Mouse (Mus musculus): ENCODE results near the gene Mrgprh. TPM values are rescaled to one million over a fixed set of nuclear protein-coding genes. Genes with fewer than 3 reads are reported as not detected.
"Not testable (repeated sequence)": the region's sequence is repeated elsewhere in the genome, so short reads cannot be mapped to it uniquely, and the experiment has no call there.

Mrgprh gene
- polyA plus RNA-seq, 1 experiment from 2014 or later, result not detected

- H3K27me3 ChIP-seq (replicated peaks; ENCODE audit: control insufficient read depth, insufficient read depth, low read length), result no peaks in the 10 kb centered on the region
- H3K4me3 ChIP-seq (ENCODE audit: low read length), result no peak overlapping the region
- 45% methylated on average over 6 of the region's 6 CpGs for WGBS
- H3K36me3 ChIP-seq (ENCODE audit: control insufficient read depth, insufficient read depth, low read length), result no peaks in the 10 kb centered on the region; the same call in 1 of the 2 replicates
- no peak overlapping the region for H3K27ac ChIP-seq (ENCODE audit: low read length)
- no peaks in the 10 kb centered on the region; the same call in 1 of the 2 replicates for H3K4me1 ChIP-seq (ENCODE audit: control insufficient read depth, insufficient read depth, low read length)
- H3K4me2 ChIP-seq (ENCODE audit: low read depth, low read length), result no peak overlapping the region
- H3K9ac ChIP-seq (ENCODE audit: low read depth, low read length), result no peak overlapping the region
- ATAC-seq, result peak; percentile 46; the same call in 1 of the 2 replicates
- no peaks in the 10 kb centered on the region for H3K9me3 ChIP-seq (ENCODE audit: control insufficient read depth, low read length)
Measured at GRCm38 (mm10) chr17:12886620-12887019, 10.8 kb downstream of the Mrgprh start.

DNA sequence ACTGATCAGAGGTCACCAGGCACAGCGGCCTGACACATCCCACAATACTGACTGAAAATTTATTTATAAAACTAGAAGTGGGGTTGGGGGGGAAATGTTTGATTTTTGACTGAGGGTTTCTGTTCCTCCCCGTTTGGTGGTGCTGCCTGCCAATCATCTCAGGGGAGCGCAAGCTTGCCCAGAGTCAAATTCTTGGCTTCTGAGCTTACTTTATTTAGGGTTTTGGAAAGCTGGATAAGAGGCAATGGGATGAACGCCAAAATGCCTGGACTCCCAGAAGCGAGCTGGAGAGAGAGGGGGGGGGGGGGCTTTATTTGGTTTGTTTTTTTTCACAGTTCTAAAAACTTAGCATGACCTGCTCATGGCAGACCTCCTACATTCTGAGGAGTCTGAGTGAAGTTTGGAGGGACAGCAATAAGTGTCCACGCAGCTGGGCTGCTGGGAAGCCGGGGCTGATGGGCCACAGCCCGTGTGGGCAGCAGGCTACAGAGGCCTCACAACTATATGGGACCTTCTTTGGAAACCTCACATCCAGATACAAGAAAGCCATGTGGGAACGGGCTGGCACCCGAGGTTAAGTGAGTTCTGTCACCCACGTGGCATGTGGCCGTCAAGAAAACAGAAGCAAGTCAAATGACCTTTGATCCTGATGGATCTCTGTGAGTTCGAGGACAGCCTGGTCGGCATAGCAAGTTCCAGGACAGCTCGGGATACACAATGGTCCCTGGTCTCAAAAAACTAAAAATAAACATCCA, 11.4 kb downstream of the Mrgprh start:
- peak; percentile 28; the same call in 1 of the 2 replicates for ATAC-seq
- H3K27me3 ChIP-seq (replicated peaks; ENCODE audit: control insufficient read depth, insufficient read depth, low read length), result no peaks in the 10 kb centered on the region
- H3K27ac ChIP-seq (ENCODE audit: low read length), result no peak overlapping the region
- no peak overlapping the region for H3K4me3 ChIP-seq (ENCODE audit: low read length)
- H3K9ac ChIP-seq (ENCODE audit: low read depth, low read length), result no peak overlapping the region
- H3K4me2 ChIP-seq (ENCODE audit: low read depth, low read length), result no peak overlapping the region
- no peaks in the 10 kb centered on the region; the same call in 1 of the 2 replicates for H3K36me3 ChIP-seq (ENCODE audit: control insufficient read depth, insufficient read depth, low read length)
- H3K9me3 ChIP-seq (ENCODE audit: control insufficient read depth, low read length), result no peaks in the 10 kb centered on the region
- H3K4me1 ChIP-seq (ENCODE audit: control insufficient read depth, insufficient read depth, low read length), result no peaks in the 10 kb centered on the region; the same call in 1 of the 2 replicates
- 65% methylated on average over 15 of the region's 15 CpGs for WGBS

DNA sequence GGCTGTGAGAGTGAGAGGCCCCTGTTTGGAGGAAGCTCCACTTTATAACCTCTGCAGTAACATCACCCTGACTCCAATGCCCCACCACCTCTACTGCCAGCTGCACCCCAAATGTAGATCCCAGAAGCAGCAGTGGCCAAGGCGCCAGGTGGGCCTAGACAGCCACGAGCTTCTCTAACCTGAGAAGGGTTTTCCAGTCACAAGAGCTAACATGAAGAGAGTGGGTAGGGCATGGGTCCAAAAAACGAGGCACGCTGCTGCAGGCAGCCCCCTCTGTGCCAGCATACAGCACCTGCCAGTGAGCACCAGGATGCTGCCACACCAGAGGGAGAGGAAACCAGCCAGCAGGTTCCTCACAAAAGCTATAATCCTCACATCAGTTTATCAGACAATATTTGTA, 15.2 kb downstream of the Mrgprh start:
- H3K9me3 ChIP-seq (ENCODE audit: control insufficient read depth, low read length), result no peaks in the 10 kb centered on the region
- no peaks in the 10 kb centered on the region for H3K27me3 ChIP-seq (replicated peaks; ENCODE audit: control insufficient read depth, insufficient read depth, low read length)
- 95% methylated on average over 4 of the region's 4 CpGs for WGBS
- no peaks in the 10 kb centered on the region; the same call in 1 of the 2 replicates for H3K36me3 ChIP-seq (ENCODE audit: control insufficient read depth, insufficient read depth, low read length)
- H3K4me2 ChIP-seq (ENCODE audit: low read depth, low read length), result no peak overlapping the region
- no peaks in the 10 kb centered on the region; the same call in 1 of the 2 replicates for H3K4me1 ChIP-seq (ENCODE audit: control insufficient read depth, insufficient read depth, low read length)
- no peak for ATAC-seq
- no peak overlapping the region for H3K9ac ChIP-seq (ENCODE audit: low read depth, low read length)
- no peak overlapping the region for H3K4me3 ChIP-seq (ENCODE audit: low read length)
- H3K27ac ChIP-seq (ENCODE audit: low read length), result no peak overlapping the region

DNA sequence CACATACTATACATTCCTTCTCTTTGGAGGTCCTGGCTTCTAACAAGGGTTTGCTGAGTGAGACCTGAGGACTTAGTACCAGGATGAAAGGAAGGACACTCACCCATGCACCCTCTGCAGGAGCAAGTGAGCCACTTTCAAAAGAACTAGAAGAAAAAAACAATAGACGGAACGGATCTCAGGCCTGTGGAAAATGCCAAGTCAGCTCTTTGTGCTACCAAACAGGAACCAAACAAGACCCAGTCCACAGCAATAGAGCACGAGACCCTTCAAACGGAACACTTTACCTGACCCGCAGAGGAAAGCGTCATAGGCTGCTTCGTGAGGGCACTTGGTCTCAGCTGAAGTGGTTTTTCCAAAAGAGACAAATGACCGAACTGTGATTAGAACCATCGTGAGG, 16.2 kb downstream of the Mrgprh start:
- H3K27ac ChIP-seq (ENCODE audit: low read length), result no peak overlapping the region
- H3K9ac ChIP-seq (ENCODE audit: low read depth, low read length), result no peak overlapping the region
- no peak overlapping the region for H3K4me2 ChIP-seq (ENCODE audit: low read depth, low read length)
- 92% methylated on average over 9 of the region's 9 CpGs for WGBS
- no peaks in the 10 kb centered on the region for H3K27me3 ChIP-seq (replicated peaks; ENCODE audit: control insufficient read depth, insufficient read depth, low read length)
- no peak overlapping the region for H3K4me3 ChIP-seq (ENCODE audit: low read length)
- H3K9me3 ChIP-seq (ENCODE audit: control insufficient read depth, low read length), result no peaks in the 10 kb centered on the region
- H3K36me3 ChIP-seq (ENCODE audit: control insufficient read depth, insufficient read depth, low read length), result no peaks in the 10 kb centered on the region; the same call in 1 of the 2 replicates
- H3K4me1 ChIP-seq (ENCODE audit: control insufficient read depth, insufficient read depth, low read length), result no peaks in the 10 kb centered on the region; the same call in 1 of the 2 replicates
- no peak for ATAC-seq

GRCm38 (mm10) chr17:12897674-12898073, 21.8 kb downstream of the Mrgprh start:
- Histone ChIP-seq H3K4me3 (ENCODE audit: low read length) (no peak overlapping the region), H3K36me3 (ENCODE audit: control insufficient read depth, insufficient read depth, low read length) (no peaks in the 10 kb centered on the region), H3K4me2 (ENCODE audit: low read depth, low read length) (no peak overlapping the region), H3K9me3 (ENCODE audit: control insufficient read depth, low read length) (no peaks in the 10 kb centered on the region), H3K4me1 (ENCODE audit: control insufficient read depth, insufficient read depth, low read length) (no peaks in the 10 kb centered on the region), H3K27ac (ENCODE audit: low read length) (no peak overlapping the region), H3K27me3 (replicated peaks; ENCODE audit: control insufficient read depth, insufficient read depth, low read length) (no peaks in the 10 kb centered on the region), H3K9ac (ENCODE audit: low read depth, low read length) (no peak overlapping the region)
- ATAC-seq, result no peak
- 85% methylated on average over 5 of the region's 5 CpGs for WGBS

- WGBS, result 41% methylated on average over 2 of the region's 2 CpGs
- H3K4me1 ChIP-seq (ENCODE audit: control insufficient read depth, insufficient read depth, low read length); ATAC-seq; H3K4me3 ChIP-seq (ENCODE audit: low read length); H3K4me2 ChIP-seq (ENCODE audit: low read depth, low read length); H3K27ac ChIP-seq (ENCODE audit: low read length); H3K9ac ChIP-seq (ENCODE audit: low read depth, low read length); H3K9me3 ChIP-seq (ENCODE audit: control insufficient read depth, low read length); H3K27me3 ChIP-seq (replicated peaks; ENCODE audit: control insufficient read depth, insufficient read depth, low read length); H3K36me3 ChIP-seq (ENCODE audit: control insufficient read depth, insufficient read depth, low read length): not testable (repeated sequence)
Measured at GRCm38 (mm10) chr17:12898607-12899006, 22.8 kb downstream of the Mrgprh start.

DNA sequence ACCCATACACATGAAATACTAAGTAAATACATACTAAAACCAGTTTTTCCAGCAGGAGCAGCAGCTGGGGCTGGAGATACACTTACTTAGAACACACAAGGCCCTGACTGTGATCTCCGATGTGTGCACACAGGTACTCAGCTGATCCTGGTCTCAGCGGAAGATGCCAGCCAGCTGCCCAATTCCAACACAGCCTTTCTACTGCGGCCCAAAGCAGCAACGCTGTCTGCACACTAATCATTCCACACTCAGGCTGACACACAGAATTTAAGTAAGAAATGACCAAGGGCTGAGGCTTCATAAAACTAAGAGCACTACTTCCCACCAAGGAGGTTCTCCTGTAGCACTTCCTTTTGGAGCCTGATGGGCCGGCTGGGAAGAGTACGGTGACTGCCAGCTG, 26.5 kb downstream of the Mrgprh start:
- Histone ChIP-seq H3K27me3 (replicated peaks; ENCODE audit: control insufficient read depth, insufficient read depth, low read length) (no peaks in the 10 kb centered on the region), H3K4me1 (ENCODE audit: control insufficient read depth, insufficient read depth, low read length) (no peaks in the 10 kb centered on the region), H3K36me3 (ENCODE audit: control insufficient read depth, insufficient read depth, low read length) (0 out of 2 replicates have a peak, but pooled peaks cover 3% of the 10 kb centered on the region), H3K9ac (ENCODE audit: low read depth, low read length) (no peak overlapping the region), H3K27ac (ENCODE audit: low read length) (no peak overlapping the region), H3K9me3 (ENCODE audit: control insufficient read depth, low read length) (no peaks in the 10 kb centered on the region), H3K4me3 (ENCODE audit: low read length) (no peak overlapping the region), H3K4me2 (ENCODE audit: low read depth, low read length) (no peak overlapping the region)
- WGBS, result 93% methylated on average over 6 of the region's 6 CpGs
- no peak for ATAC-seq

GRCm38 (mm10) chr17:12903372-12904333, 27.8 kb downstream of the Mrgprh start:
- no peak for ATAC-seq
- Histone ChIP-seq H3K4me3 (ENCODE audit: low read length) (no peak overlapping the region), H3K27me3 (replicated peaks; ENCODE audit: control insufficient read depth, insufficient read depth, low read length) (no peaks in the 10 kb centered on the region), H3K9ac (ENCODE audit: low read depth, low read length) (no peak overlapping the region), H3K4me1 (ENCODE audit: control insufficient read depth, insufficient read depth, low read length) (no peaks in the 10 kb centered on the region), H3K36me3 (ENCODE audit: control insufficient read depth, insufficient read depth, low read length) (0 out of 2 replicates have a peak, but pooled peaks cover 3% of the 10 kb centered on the region), H3K4me2 (ENCODE audit: low read depth, low read length) (no peak overlapping the region), H3K27ac (ENCODE audit: low read length) (no peak overlapping the region), H3K9me3 (ENCODE audit: control insufficient read depth, low read length) (no peaks in the 10 kb centered on the region)
- 63% methylated on average over 11 of the region's 12 CpGs for WGBS

- 81% methylated on average over 1 of the region's 1 CpGs for WGBS
Measured at GRCm38 (mm10) chr17:12904349-12904748, 28.5 kb downstream of the Mrgprh start.

More at GRCm38 (mm10) chr17:12904349-12904748, 28.5 kb downstream of the Mrgprh start:
- Histone ChIP-seq H3K36me3 (ENCODE audit: control insufficient read depth, insufficient read depth, low read length) (0 out of 2 replicates have a peak, but pooled peaks cover 3% of the 10 kb centered on the region), H3K9me3 (ENCODE audit: control insufficient read depth, low read length) (no peaks in the 10 kb centered on the region), H3K27ac (ENCODE audit: low read length) (no peak overlapping the region), H3K4me2 (ENCODE audit: low read depth, low read length) (no peak overlapping the region), H3K4me1 (ENCODE audit: control insufficient read depth, insufficient read depth, low read length) (no peaks in the 10 kb centered on the region), H3K9ac (ENCODE audit: low read depth, low read length) (no peak overlapping the region), H3K4me3 (ENCODE audit: low read length) (no peak overlapping the region), H3K27me3 (replicated peaks; ENCODE audit: control insufficient read depth, insufficient read depth, low read length) (no peaks in the 10 kb centered on the region)
- ATAC-seq, result no peak

Measured in intestine, embryonic 16.5 days (tissue).